Mouse (Mus musculus): ENCODE data around the gene Xrcc2. TPM values are rescaled to one million over a fixed set of nuclear protein-coding genes. Genes with fewer than 3 reads are reported as not detected.
A peak's percentile ranks its signal among the peaks of the same experiment; 100 is the strongest.

Gene Xrcc2
- total RNA-seq (2014; rRNA removed) (1.6 and 1.8 TPM in 2 replicates), polyA plus RNA-seq (2012; rRNA removed) (1.1 and 1.4 TPM in 2 replicates)

- Histone ChIP-seq H3K4me3 (ENCODE audit: insufficient read depth, low read depth, low read length) (peak within 1 kb of the TSS; percentile 80), H3K79me2 (ENCODE audit: control insufficient read depth, insufficient read depth, low read length) (no peaks in the 10 kb centered on the region), H3K27me3 (ENCODE audit: control insufficient read depth, insufficient read depth, low read length) (no peaks in the 10 kb centered on the region), H3K36me3 (ENCODE audit: control insufficient read depth, insufficient read depth, low read length) (no peaks in the 10 kb centered on the region), H3K27ac (replicated peaks; ENCODE audit: insufficient read depth, low read depth, low read length) (no peak within 1 kb of the TSS), H3K9ac (ENCODE audit: low read depth, low read length) (peak within 1 kb of the TSS; percentile 80), H3K4me1 (ENCODE audit: control insufficient read depth, insufficient read depth, low read length) (peaks cover 2% of the 10 kb centered on the region; the same call in 1 of the 2 replicates)
- no peak for TF ChIP-seq CTCF (IDR thresholded peaks at IDR 0.05; ENCODE audit: low read depth, low read length)
- TF ChIP-seq POLR2A (IDR thresholded peaks at IDR 0.05; ENCODE audit: extremely low read depth, insufficient read depth, low read length): no peak
- WGBS: 8% methylated on average over 51 of the region's 51 CpGs
- DNase-seq (ENCODE audit: extremely low read depth, low read depth, low spot score): peak; percentile 79
Measured at GRCm38 (mm10) chr5:25705567-25706349, at the start of gene Xrcc2. TSS of gene Xrcc2 (minus strand) at chr5:25705825.

DNA sequence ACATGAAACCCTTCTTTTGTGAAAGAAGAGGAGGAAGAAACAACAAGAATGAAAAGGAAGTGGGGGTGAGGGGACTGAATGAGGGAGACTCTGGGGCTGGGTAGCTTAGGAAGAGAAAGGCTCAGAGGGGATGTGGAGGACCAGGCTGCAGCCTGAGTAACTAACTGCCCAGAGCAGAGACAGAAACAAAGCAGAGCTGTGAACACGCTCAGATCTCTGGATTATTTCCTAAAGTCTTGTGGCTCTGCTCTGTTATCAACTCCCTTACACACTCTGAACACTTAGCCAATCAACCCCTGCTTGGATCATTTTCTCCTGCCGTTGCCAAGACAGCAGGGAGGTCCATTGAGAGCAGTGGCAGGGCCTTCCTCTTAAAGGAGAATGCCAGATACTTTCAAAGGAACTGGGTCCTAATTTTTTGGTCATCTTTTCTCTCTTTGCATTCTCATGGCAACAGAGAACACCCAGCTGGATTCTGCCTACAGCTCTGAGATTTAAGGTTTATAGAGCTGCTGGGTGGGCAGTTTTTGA, 48.7 kb upstream of the Xrcc2 start:
- Histone ChIP-seq H3K27ac (replicated peaks; ENCODE audit: insufficient read depth, low read depth, low read length) (0 out of 2 replicates have a peak overlapping the region, but pooled peaks have one; percentile 2), H3K9ac (ENCODE audit: low read depth, low read length) (no peak overlapping the region), H3K79me2 (ENCODE audit: control insufficient read depth, insufficient read depth, low read length) (no peaks in the 10 kb centered on the region), H3K36me3 (ENCODE audit: control insufficient read depth, insufficient read depth, low read length) (no peaks in the 10 kb centered on the region), H3K4me3 (ENCODE audit: insufficient read depth, low read depth, low read length) (no peak overlapping the region), H3K27me3 (ENCODE audit: control insufficient read depth, insufficient read depth, low read length) (no peaks in the 10 kb centered on the region), H3K4me1 (ENCODE audit: control insufficient read depth, insufficient read depth, low read length) (no peaks in the 10 kb centered on the region)
- DNase-seq (ENCODE audit: extremely low read depth, low read depth, low spot score): peak; percentile 17
- TF ChIP-seq POLR2A (IDR thresholded peaks at IDR 0.05; ENCODE audit: extremely low read depth, insufficient read depth, low read length) (no peak), CTCF (IDR thresholded peaks at IDR 0.05; ENCODE audit: low read depth, low read length) (no peak)
- WGBS: 21% methylated on average over 2 of the region's 2 CpGs

- Histone ChIP-seq H3K27ac (replicated peaks; ENCODE audit: insufficient read depth, low read depth, low read length) (0 out of 2 replicates have a peak overlapping the region, but pooled peaks have one; percentile 2), H3K79me2 (ENCODE audit: control insufficient read depth, insufficient read depth, low read length) (no peaks in the 10 kb centered on the region), H3K9ac (ENCODE audit: low read depth, low read length) (no peak overlapping the region), H3K4me3 (ENCODE audit: insufficient read depth, low read depth, low read length) (no peak overlapping the region), H3K27me3 (ENCODE audit: control insufficient read depth, insufficient read depth, low read length) (no peaks in the 10 kb centered on the region), H3K4me1 (ENCODE audit: control insufficient read depth, insufficient read depth, low read length) (no peaks in the 10 kb centered on the region), H3K36me3 (ENCODE audit: control insufficient read depth, insufficient read depth, low read length) (no peaks in the 10 kb centered on the region)
- TF ChIP-seq POLR2A (IDR thresholded peaks at IDR 0.05; ENCODE audit: extremely low read depth, insufficient read depth, low read length) (no peak), CTCF (IDR thresholded peaks at IDR 0.05; ENCODE audit: low read depth, low read length) (no peak)
- WGBS: 58% methylated on average over 8 of the region's 8 CpGs
- no peak for DNase-seq (ENCODE audit: extremely low read depth, low read depth, low spot score)
Measured at GRCm38 (mm10) chr5:25753556-25754235, 48.1 kb upstream of the Xrcc2 start.

GRCm38 (mm10) chr5:25752862-25753261, 47.2 kb upstream of the Xrcc2 start:
- peak; percentile 18 for DNase-seq (ENCODE audit: extremely low read depth, low read depth, low spot score)

GRCm38 (mm10) chr5:25751552-25751951, 45.9 kb upstream of the Xrcc2 start:
- Histone ChIP-seq H3K4me1 (ENCODE audit: control insufficient read depth, insufficient read depth, low read length) (no peaks in the 10 kb centered on the region), H3K4me3 (ENCODE audit: insufficient read depth, low read depth, low read length) (no peak overlapping the region), H3K9ac (ENCODE audit: low read depth, low read length) (no peak overlapping the region), H3K36me3 (ENCODE audit: control insufficient read depth, insufficient read depth, low read length) (no peaks in the 10 kb centered on the region), H3K27ac (replicated peaks; ENCODE audit: insufficient read depth, low read depth, low read length) (no peak overlapping the region), H3K27me3 (ENCODE audit: control insufficient read depth, insufficient read depth, low read length) (no peaks in the 10 kb centered on the region), H3K79me2 (ENCODE audit: control insufficient read depth, insufficient read depth, low read length) (no peaks in the 10 kb centered on the region)
- DNase-seq (ENCODE audit: extremely low read depth, low read depth, low spot score): peak; percentile 17
- no peak for TF ChIP-seq CTCF (IDR thresholded peaks at IDR 0.05; ENCODE audit: low read depth, low read length)
- TF ChIP-seq POLR2A (IDR thresholded peaks at IDR 0.05; ENCODE audit: extremely low read depth, insufficient read depth, low read length): no peak

More at GRCm38 (mm10) chr5:25752862-25753261, 47.2 kb upstream of the Xrcc2 start:
- no peak overlapping the region for H3K27ac ChIP-seq (replicated peaks; ENCODE audit: insufficient read depth, low read depth, low read length)
- no peaks in the 10 kb centered on the region for H3K36me3 ChIP-seq (ENCODE audit: control insufficient read depth, insufficient read depth, low read length)
- WGBS: 84% methylated on average over 5 of the region's 5 CpGs
- TF ChIP-seq POLR2A (IDR thresholded peaks at IDR 0.05; ENCODE audit: extremely low read depth, insufficient read depth, low read length): no peak
- TF ChIP-seq CTCF (IDR thresholded peaks at IDR 0.05; ENCODE audit: low read depth, low read length): no peak
- no peaks in the 10 kb centered on the region for H3K27me3 ChIP-seq (ENCODE audit: control insufficient read depth, insufficient read depth, low read length)
- no peak overlapping the region for H3K4me3 ChIP-seq (ENCODE audit: insufficient read depth, low read depth, low read length)
- H3K9ac ChIP-seq (ENCODE audit: low read depth, low read length): no peak overlapping the region
- H3K79me2 ChIP-seq (ENCODE audit: control insufficient read depth, insufficient read depth, low read length): no peaks in the 10 kb centered on the region
- no peaks in the 10 kb centered on the region for H3K4me1 ChIP-seq (ENCODE audit: control insufficient read depth, insufficient read depth, low read length)

All from liver, adult 2 months (tissue).